Mouse (Mus musculus): ENCODE measurements at regions not wholly inside any gene's neighbourhood (a gene's known extent, or its start where the extent isn't known, plus 50 kb on each side); places are given as distances from the start of the nearest gene placed in this dataset.

GRCm38 (mm10) chr11:22635021-22635420, 123.1 kb downstream of the Tmem17 start:
- ATAC-seq (replicated peaks in 1 of 2; ENCODE audit: insufficient read depth in 1 of 2, low FRiP score in 2 of 2, low TSS enrichment in 1 of 2, low read depth in 1 of 2, poor library complexity in 2 of 2, severe bottlenecking in 2 of 2) = no peak

GRCm38 (mm10) chr11:22636321-22636720, 124.4 kb downstream of the Tmem17 start:
- ATAC-seq (replicated peaks in 1 of 2; ENCODE audit: insufficient read depth in 1 of 2, low FRiP score in 2 of 2, low TSS enrichment in 1 of 2, low read depth in 1 of 2, poor library complexity in 2 of 2, severe bottlenecking in 2 of 2) = no peak

- ATAC-seq (replicated peaks in 1 of 2; ENCODE audit: insufficient read depth in 1 of 2, low FRiP score in 2 of 2, low TSS enrichment in 1 of 2, low read depth in 1 of 2, poor library complexity in 2 of 2, severe bottlenecking in 2 of 2) = no peak
Observed at GRCm38 (mm10) chr11:22636761-22637557, 125.1 kb downstream of the Tmem17 start.

- no peak for ATAC-seq (replicated peaks in 1 of 2; ENCODE audit: insufficient read depth in 1 of 2, low FRiP score in 2 of 2, low TSS enrichment in 1 of 2, low read depth in 1 of 2, poor library complexity in 2 of 2, severe bottlenecking in 2 of 2)
Observed at GRCm38 (mm10) chr11:22638171-22638570, 126.3 kb downstream of the Tmem17 start.

- no peak for ATAC-seq (replicated peaks in 1 of 2; ENCODE audit: insufficient read depth in 1 of 2, low FRiP score in 2 of 2, low TSS enrichment in 1 of 2, low read depth in 1 of 2, poor library complexity in 2 of 2, severe bottlenecking in 2 of 2)
Observed at GRCm38 (mm10) chr11:22638700-22639099, 126.8 kb downstream of the Tmem17 start.

- ATAC-seq (replicated peaks in 1 of 2; ENCODE audit: insufficient read depth in 1 of 2, low FRiP score in 2 of 2, low TSS enrichment in 1 of 2, low read depth in 1 of 2, poor library complexity in 2 of 2, severe bottlenecking in 2 of 2) = no peak
Observed at GRCm38 (mm10) chr11:22640371-22640990, 128.6 kb downstream of the Tmem17 start.

- peak in 1 of 2 experiments; percentile 36; a peak in 1 of 4 replicates for ATAC-seq (replicated peaks in 1 of 2; ENCODE audit: insufficient read depth in 1 of 2, low FRiP score in 2 of 2, low TSS enrichment in 1 of 2, low read depth in 1 of 2, poor library complexity in 2 of 2, severe bottlenecking in 2 of 2)
Observed at GRCm38 (mm10) chr11:22641450-22641849, 129.6 kb downstream of the Tmem17 start.

GRCm38 (mm10) chr11:22644010-22644625, 132.2 kb downstream of the Tmem17 start:
- ATAC-seq (replicated peaks in 1 of 2; ENCODE audit: insufficient read depth in 1 of 2, low FRiP score in 2 of 2, low TSS enrichment in 1 of 2, low read depth in 1 of 2, poor library complexity in 2 of 2, severe bottlenecking in 2 of 2) = no peak

- ATAC-seq (replicated peaks in 1 of 2; ENCODE audit: insufficient read depth in 1 of 2, low FRiP score in 2 of 2, low TSS enrichment in 1 of 2, low read depth in 1 of 2, poor library complexity in 2 of 2, severe bottlenecking in 2 of 2) = no peak
Observed at GRCm38 (mm10) chr11:22644877-22645276, 133.0 kb downstream of the Tmem17 start.

GRCm38 (mm10) chr11:22646192-22646936, 134.5 kb downstream of the Tmem17 start:
- peak; percentile 38; a peak in 2 of 4 replicates for ATAC-seq (replicated peaks in 1 of 2; ENCODE audit: insufficient read depth in 1 of 2, low FRiP score in 2 of 2, low TSS enrichment in 1 of 2, low read depth in 1 of 2, poor library complexity in 2 of 2, severe bottlenecking in 2 of 2)

- ATAC-seq (replicated peaks in 1 of 2; ENCODE audit: insufficient read depth in 1 of 2, low FRiP score in 2 of 2, low TSS enrichment in 1 of 2, low read depth in 1 of 2, poor library complexity in 2 of 2, severe bottlenecking in 2 of 2) = no peak
Observed at GRCm38 (mm10) chr11:22648275-22648674, 136.4 kb downstream of the Tmem17 start.

GRCm38 (mm10) chr11:22650771-22651170, 138.9 kb downstream of the Tmem17 start:
- ATAC-seq (replicated peaks in 1 of 2; ENCODE audit: insufficient read depth in 1 of 2, low FRiP score in 2 of 2, low TSS enrichment in 1 of 2, low read depth in 1 of 2, poor library complexity in 2 of 2, severe bottlenecking in 2 of 2) = no peak

GRCm38 (mm10) chr11:22651313-22651712, 139.4 kb downstream of the Tmem17 start:
- no peak for ATAC-seq (replicated peaks in 1 of 2; ENCODE audit: insufficient read depth in 1 of 2, low FRiP score in 2 of 2, low TSS enrichment in 1 of 2, low read depth in 1 of 2, poor library complexity in 2 of 2, severe bottlenecking in 2 of 2)

GRCm38 (mm10) chr11:22651911-22652310, 140.0 kb downstream of the Tmem17 start:
- ATAC-seq (replicated peaks in 1 of 2; ENCODE audit: insufficient read depth in 1 of 2, low FRiP score in 2 of 2, low TSS enrichment in 1 of 2, low read depth in 1 of 2, poor library complexity in 2 of 2, severe bottlenecking in 2 of 2) = no peak

- ATAC-seq (replicated peaks in 1 of 2; ENCODE audit: insufficient read depth in 1 of 2, low FRiP score in 2 of 2, low TSS enrichment in 1 of 2, low read depth in 1 of 2, poor library complexity in 2 of 2, severe bottlenecking in 2 of 2) = peak; percentile 24 to 42; a peak in 1 of 4 replicates
Observed at GRCm38 (mm10) chr11:22652931-22653330, 141.0 kb downstream of the Tmem17 start.

GRCm38 (mm10) chr11:22653366-22653765, 141.5 kb downstream of the Tmem17 start:
- ATAC-seq (replicated peaks in 1 of 2; ENCODE audit: insufficient read depth in 1 of 2, low FRiP score in 2 of 2, low TSS enrichment in 1 of 2, low read depth in 1 of 2, poor library complexity in 2 of 2, severe bottlenecking in 2 of 2) = 0 out of 4 replicates have a peak, but pooled peaks have one; percentile 8 to 34

GRCm38 (mm10) chr11:22657635-22658034, 145.7 kb downstream of the Tmem17 start:
- ATAC-seq (replicated peaks in 1 of 2; ENCODE audit: insufficient read depth in 1 of 2, low FRiP score in 2 of 2, low TSS enrichment in 1 of 2, low read depth in 1 of 2, poor library complexity in 2 of 2, severe bottlenecking in 2 of 2) = no peak

- no peak for ATAC-seq (replicated peaks in 1 of 2; ENCODE audit: insufficient read depth in 1 of 2, low FRiP score in 2 of 2, low TSS enrichment in 1 of 2, low read depth in 1 of 2, poor library complexity in 2 of 2, severe bottlenecking in 2 of 2)
Observed at GRCm38 (mm10) chr11:22661072-22661471, 149.2 kb downstream of the Tmem17 start.
